Mouse (Mus musculus): ENCODE measurements around the gene Tbc1d7.

The Tbc1d7 gene

GRCm38 (mm10) chr13:43171020-43171710 lies at the start of gene Tbc1d7:
TSS of gene Tbc1d7 (minus strand) at chr13:43171501.
- peak; percentile 99 for DNase-seq (ENCODE audit: low read depth)

GRCm38 (mm10) chr13:43220635-43221034 lies 49.3 kb upstream of the Tbc1d7 start:
- DNase-seq (ENCODE audit: low read depth), result no peak

- no peak for DNase-seq (ENCODE audit: low read depth)
Observed at GRCm38 (mm10) chr13:43218764-43219163, 47.5 kb upstream of the Tbc1d7 start.

- no peak for DNase-seq (ENCODE audit: low read depth)
Observed at GRCm38 (mm10) chr13:43218284-43218683, 47.0 kb upstream of the Tbc1d7 start.

- no peak for DNase-seq (ENCODE audit: low read depth)
Observed at GRCm38 (mm10) chr13:43217686-43218085, 46.4 kb upstream of the Tbc1d7 start.

GRCm38 (mm10) chr13:43217059-43217458 lies 45.8 kb upstream of the Tbc1d7 start:
- DNase-seq (ENCODE audit: low read depth), result peak; percentile 36

- peak; percentile 16 for DNase-seq (ENCODE audit: low read depth)
Observed at GRCm38 (mm10) chr13:43215994-43216706, 44.8 kb upstream of the Tbc1d7 start.

- peak; percentile 79 for DNase-seq (ENCODE audit: low read depth)
Observed at GRCm38 (mm10) chr13:43215144-43215993, 44.1 kb upstream of the Tbc1d7 start.

- DNase-seq (ENCODE audit: low read depth), result no peak
Observed at GRCm38 (mm10) chr13:43212338-43212737, 41.0 kb upstream of the Tbc1d7 start.

GRCm38 (mm10) chr13:43210956-43211355 lies 39.7 kb upstream of the Tbc1d7 start:
- DNase-seq (ENCODE audit: low read depth), result no peak

- no peak for DNase-seq (ENCODE audit: low read depth)
Observed at GRCm38 (mm10) chr13:43209560-43209959, 38.3 kb upstream of the Tbc1d7 start.

GRCm38 (mm10) chr13:43208914-43209439 lies 37.7 kb upstream of the Tbc1d7 start:
- DNase-seq (ENCODE audit: low read depth), result no peak

GRCm38 (mm10) chr13:43206118-43206683 lies 34.9 kb upstream of the Tbc1d7 start:
- no peak for DNase-seq (ENCODE audit: low read depth)

GRCm38 (mm10) chr13:43203641-43204040 lies 32.3 kb upstream of the Tbc1d7 start:
- no peak for DNase-seq (ENCODE audit: low read depth)

- DNase-seq (ENCODE audit: low read depth), result no peak
Observed at GRCm38 (mm10) chr13:43203234-43203633, 31.9 kb upstream of the Tbc1d7 start.

GRCm38 (mm10) chr13:43202351-43202750 lies 31.1 kb upstream of the Tbc1d7 start:
- DNase-seq (ENCODE audit: low read depth), result peak; percentile 63

- peak; percentile 71 for DNase-seq (ENCODE audit: low read depth)
Observed at GRCm38 (mm10) chr13:43201033-43201432, 29.7 kb upstream of the Tbc1d7 start.

GRCm38 (mm10) chr13:43200473-43200872 lies 29.2 kb upstream of the Tbc1d7 start:
- DNase-seq (ENCODE audit: low read depth), result no peak

- peak; percentile 78 for DNase-seq (ENCODE audit: low read depth)
Observed at GRCm38 (mm10) chr13:43199749-43200148, 28.4 kb upstream of the Tbc1d7 start.

GRCm38 (mm10) chr13:43199282-43199681 lies 28.0 kb upstream of the Tbc1d7 start:
- no peak for DNase-seq (ENCODE audit: low read depth)

- peak; percentile 50 for DNase-seq (ENCODE audit: low read depth)
Observed at GRCm38 (mm10) chr13:43197187-43197586, 25.9 kb upstream of the Tbc1d7 start.

- no peak for DNase-seq (ENCODE audit: low read depth)
Observed at GRCm38 (mm10) chr13:43196000-43196399, 24.7 kb upstream of the Tbc1d7 start.

All from induced T-regulatory cell, adult 2 months (primary cell).